Mouse (Mus musculus) hindbrain, embryonic 13.5 days (tissue): ENCODE data around the gene Spop. TPM values are rescaled to one million over a fixed set of nuclear protein-coding genes. Genes with fewer than 3 reads are reported as not detected.
A peak's percentile ranks its signal among the peaks of the same experiment; 100 is the strongest.
"Not testable (repeated sequence)": the region's sequence is repeated elsewhere in the genome, so short reads cannot be mapped to it uniquely, and the experiment has no call there.

Experiments used
- ATAC-seq: fragments of 200-750 bp; cut with Nextera tagmentation; 2 replicates; pipeline ENCODE4 v1.8.0; 2017; ENCODE audit warnings: moderate TSS enrichment; ENCODE audit not compliant: low FRiP score
- H3K27ac ChIP-seq: fragments of 300-500 bp; sonication (generic); 2 replicates; pipeline ENCODE4 v1.5.1; 2015; ENCODE audit warnings: inconsistent platforms, mild to moderate bottlenecking, moderate library complexity
- H3K27me3 ChIP-seq: fragments of 300-500 bp; sonication (generic); 2 replicates; pipeline ENCODE4 v1.6.1; 2015; ENCODE audit warnings: mild to moderate bottlenecking, inconsistent platforms
- H3K36me3 ChIP-seq: fragments of 300-500 bp; sonication (generic); 2 replicates; pipeline ENCODE4 v1.6.1; 2015; ENCODE audit warnings: mild to moderate bottlenecking, inconsistent platforms
- H3K4me1 ChIP-seq: fragments of 300-500 bp; sonication (generic); replicated peaks from 2 replicates; pipeline ENCODE4 v1.6.1; 2015; ENCODE audit warnings: inconsistent platforms
- H3K4me2 ChIP-seq: fragments of 300-500 bp; sonication (generic); 2 replicates; pipeline ENCODE4 v1.6.1; 2015; ENCODE audit warnings: inconsistent platforms, mild to moderate bottlenecking, moderate library complexity
- H3K4me3 ChIP-seq: fragments of 300-500 bp; sonication (generic); 2 replicates; pipeline ENCODE4 v1.5.1; 2015; ENCODE audit warnings: mild to moderate bottlenecking, inconsistent platforms
- H3K9ac ChIP-seq: fragments of 300-500 bp; sonication (generic); 2 replicates; pipeline ENCODE4 v1.6.1; 2015; ENCODE audit warnings: mild to moderate bottlenecking, inconsistent platforms
- H3K9me3 ChIP-seq: fragments of 300-500 bp; sonication (generic); 2 replicates; pipeline ENCODE4 v1.6.1; 2016; ENCODE audit warnings: inconsistent platforms
- WGBS: fragments of 180-500 bp; shearing (Covaris S2); methylation state at CpG from one replicate; pipeline ENCODE4 v1.1.7; 2015; 5-methylcytosine and 5-hydroxymethylcytosine counted together
- polyA plus RNA-seq: library from polyadenylated mRNA; unstranded; fragments of >200 nt; fragmentation: Nextera tagmentation; extraction: Ambion mirVana; gene quantifications from 2 replicates; pipeline ENCODE4 v1.2.1, GENCODE M21; 2015

The Spop gene
- polyA plus RNA-seq, 1 experiment from 2014 or later: 221 TPM

DNA sequence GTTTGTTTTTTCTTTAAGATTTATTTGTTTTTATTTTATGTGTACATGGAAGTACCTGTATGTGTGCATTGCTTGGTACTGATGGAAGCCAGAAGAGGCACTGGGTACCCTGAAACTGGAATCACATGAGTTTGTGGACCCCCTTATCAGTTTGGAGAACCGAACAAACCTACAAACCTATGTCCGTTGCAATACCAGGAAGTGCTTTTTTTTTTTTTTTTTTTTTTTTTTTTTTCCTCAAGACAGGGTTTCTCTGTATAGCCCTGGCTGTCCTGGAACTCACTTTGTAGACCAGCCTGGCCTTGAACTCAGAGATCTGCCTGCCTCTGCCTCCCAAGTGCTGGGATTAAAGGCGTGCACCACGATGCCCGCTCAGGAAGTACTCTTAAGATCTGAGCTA, 7.5 kb upstream of the Spop start:
- not testable (repeated sequence) for H3K36me3 ChIP-seq, H3K4me2 ChIP-seq, ATAC-seq, H3K27ac ChIP-seq, H3K4me3 ChIP-seq, H3K27me3 ChIP-seq, H3K9ac ChIP-seq, H3K9me3 ChIP-seq, H3K4me1 ChIP-seq
- 89% methylated on average over 5 of the region's 5 CpGs for WGBS

DNA sequence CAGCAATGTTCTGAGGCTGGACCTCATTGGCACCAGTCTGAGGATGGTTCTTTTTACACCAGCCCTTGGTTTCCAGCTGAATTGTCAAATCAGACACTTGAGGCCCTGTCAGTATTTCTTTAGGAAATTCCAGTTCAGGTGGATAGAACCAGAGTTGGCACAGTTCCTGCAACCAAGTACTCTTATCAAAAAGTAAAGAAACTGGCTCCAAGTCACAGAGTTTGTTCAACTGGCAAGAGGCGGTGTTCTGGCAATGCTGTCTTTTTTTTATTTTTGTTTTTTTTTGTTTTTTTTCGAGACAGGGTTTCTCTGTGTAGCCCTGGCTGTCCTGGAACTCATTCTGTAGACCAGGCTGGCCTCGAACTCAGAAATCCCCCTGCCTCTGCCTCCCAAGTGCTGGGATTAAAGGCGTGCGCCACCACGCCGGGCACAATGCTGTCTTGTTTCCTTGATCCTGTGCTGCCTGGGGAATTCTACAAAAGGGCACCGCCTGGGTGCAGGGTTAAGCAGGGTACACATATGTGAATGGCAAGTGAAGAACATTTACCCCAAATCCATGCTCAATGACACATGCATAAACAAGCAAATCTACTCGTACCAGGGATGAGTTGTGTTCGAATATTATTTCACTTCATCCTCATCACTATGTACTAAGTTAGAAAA, 4.3 kb upstream of the Spop start:
- WGBS: 90% methylated on average over 10 of the region's 10 CpGs
- no peak overlapping the region for H3K9ac ChIP-seq
- no peak overlapping the region for H3K4me2 ChIP-seq
- no peaks in the 10 kb centered on the region; the same call in 1 of the 2 replicates for H3K4me1 ChIP-seq
- H3K36me3 ChIP-seq: no peaks in the 10 kb centered on the region
- no peaks in the 10 kb centered on the region for H3K9me3 ChIP-seq
- H3K27ac ChIP-seq: no peak overlapping the region
- H3K27me3 ChIP-seq: no peaks in the 10 kb centered on the region
- H3K4me3 ChIP-seq: no peak overlapping the region
- ATAC-seq: no peak

DNA sequence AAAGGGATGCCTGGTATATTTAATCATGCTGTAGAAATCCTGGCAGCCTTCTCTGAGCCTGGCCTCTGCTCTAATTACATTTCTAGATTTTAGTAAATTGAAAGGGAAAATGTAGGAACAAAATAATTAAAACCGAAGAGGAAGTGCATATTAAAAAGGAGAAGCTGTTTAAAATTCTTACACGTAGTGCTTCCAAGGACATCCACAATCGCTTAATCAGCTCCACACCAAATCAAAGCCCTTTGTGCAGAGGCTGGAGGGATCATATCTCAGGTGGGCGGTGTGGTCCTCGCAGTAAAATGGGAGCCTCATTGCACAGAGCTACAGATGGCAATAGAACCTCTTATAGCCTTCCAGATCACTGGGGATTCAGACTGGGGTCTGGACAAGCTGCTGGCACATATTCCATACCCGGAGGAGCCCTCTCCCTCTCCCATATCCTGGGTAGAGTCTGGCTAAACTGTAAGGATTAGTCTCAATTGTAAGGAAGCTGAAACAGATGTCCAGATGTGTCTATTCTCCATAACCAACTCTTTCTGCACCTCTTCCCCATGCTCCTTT, 2.3 kb upstream of the Spop start:
- Histone ChIP-seq H3K4me1 (peaks cover 17% of the 10 kb centered on the region), H3K9me3 (no peaks in the 10 kb centered on the region), H3K9ac (no peak overlapping the region), H3K4me2 (no peak overlapping the region), H3K4me3 (no peak overlapping the region), H3K36me3 (no peaks in the 10 kb centered on the region), H3K27ac (peak overlapping the region; percentile 37; the same call in 1 of the 2 replicates), H3K27me3 (no peaks in the 10 kb centered on the region)
- 71% methylated on average over 6 of the region's 6 CpGs for WGBS
- ATAC-seq: no peak

DNA sequence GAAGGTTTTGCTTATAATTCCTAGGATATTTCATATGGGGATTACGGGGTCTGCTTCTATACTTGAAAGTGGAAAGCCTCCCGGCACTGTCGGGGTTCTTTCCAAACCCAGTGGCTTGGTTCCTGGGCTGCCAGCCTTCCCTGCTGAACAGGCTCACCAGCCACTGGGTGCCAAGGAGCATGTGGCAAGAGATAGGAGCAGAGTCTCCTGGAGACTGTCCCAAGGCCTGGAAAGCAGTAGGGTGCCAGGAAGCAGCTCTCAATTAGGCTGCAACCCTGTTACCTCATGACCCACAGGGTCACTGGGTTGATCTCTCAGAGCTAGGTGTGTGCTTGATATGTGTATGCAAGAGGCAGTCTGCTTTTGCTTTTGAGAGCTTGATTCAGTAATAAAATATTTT, 1.3 kb upstream of the Spop start:
- Histone ChIP-seq H3K4me3 (no peak overlapping the region), H3K27me3 (no peaks in the 10 kb centered on the region), H3K9ac (no peak overlapping the region), H3K9me3 (no peaks in the 10 kb centered on the region), H3K36me3 (no peaks in the 10 kb centered on the region), H3K4me2 (no peak overlapping the region), H3K27ac (no peak overlapping the region), H3K4me1 (peaks cover 26% of the 10 kb centered on the region)
- 90% methylated on average over 3 of the region's 3 CpGs for WGBS
- ATAC-seq: no peak

DNA sequence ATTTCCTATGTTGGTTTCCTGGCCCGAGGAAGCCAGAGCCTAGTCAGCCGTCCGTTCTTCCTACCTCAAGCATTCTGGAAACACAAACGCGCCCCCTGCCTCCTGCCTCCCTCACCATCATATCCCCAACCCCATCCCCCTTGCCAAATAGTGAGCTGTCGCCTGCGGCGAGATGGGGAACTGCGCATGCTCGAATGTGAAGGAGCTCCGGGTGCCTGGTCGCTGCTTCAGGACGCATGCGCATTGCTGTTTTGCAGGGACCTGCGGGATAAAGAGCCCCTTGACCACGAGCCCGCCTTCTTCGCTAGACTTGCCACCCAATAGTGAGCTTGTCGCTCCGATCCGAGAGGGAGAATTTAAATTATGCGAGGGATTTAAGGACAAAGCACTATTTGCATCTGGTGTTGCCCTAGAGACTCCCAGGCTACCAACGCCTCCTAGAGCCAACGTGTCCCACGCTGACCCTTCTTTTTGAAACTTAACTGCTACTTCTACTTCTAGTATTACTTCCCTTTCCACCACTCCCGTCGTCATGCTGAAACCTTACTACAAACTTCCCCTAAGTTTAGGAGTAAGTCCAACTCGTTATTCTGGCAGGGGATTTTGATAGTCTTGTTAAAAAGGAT, 769 bp downstream of the Spop start:
- WGBS: under 1% methylated on average over 28 of the region's 28 CpGs
- peak overlapping the region; percentile 65 for H3K4me3 ChIP-seq
- ATAC-seq: peak; percentile 88

DNA sequence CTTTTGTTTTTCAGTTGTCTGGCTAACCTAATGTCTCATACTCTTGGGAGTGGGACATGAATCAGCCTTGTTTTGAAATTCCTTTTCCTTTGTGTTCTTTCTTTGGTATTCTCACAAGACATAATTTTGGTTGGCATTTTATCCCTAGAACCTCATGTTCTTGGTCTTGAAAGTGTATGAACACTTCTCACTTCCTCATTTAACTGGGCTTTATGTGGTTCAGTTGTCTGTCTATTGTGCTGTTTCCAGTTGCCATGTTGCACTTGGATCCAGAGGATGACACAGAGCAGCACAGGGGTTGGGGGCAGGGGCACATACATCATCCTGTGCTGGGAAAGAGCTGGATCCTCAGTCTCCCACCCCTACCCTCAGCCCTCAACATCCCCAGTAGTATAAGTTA, 2.1 kb downstream of the Spop start:
- Histone ChIP-seq H3K4me3 (no peak overlapping the region), H3K4me2 (peak overlapping the region; percentile 76), H3K27ac (no peak overlapping the region), H3K4me1 (peaks cover 29% of the 10 kb centered on the region), H3K36me3 (no peaks in the 10 kb centered on the region), H3K9ac (peak overlapping the region; percentile 60), H3K27me3 (no peaks in the 10 kb centered on the region), H3K9me3 (no peaks in the 10 kb centered on the region)
- no peak for ATAC-seq

More for the DNA sequence above, 769 bp downstream of the Spop start:
- peaks cover 29% of the 10 kb centered on the region for H3K4me1 ChIP-seq
- no peaks in the 10 kb centered on the region for H3K27me3 ChIP-seq
- H3K9ac ChIP-seq: peak overlapping the region; percentile 82
- no peaks in the 10 kb centered on the region for H3K36me3 ChIP-seq
- no peaks in the 10 kb centered on the region for H3K9me3 ChIP-seq
- peak overlapping the region; percentile 96 for H3K27ac ChIP-seq
- peak overlapping the region; percentile 76 for H3K4me2 ChIP-seq

DNA sequence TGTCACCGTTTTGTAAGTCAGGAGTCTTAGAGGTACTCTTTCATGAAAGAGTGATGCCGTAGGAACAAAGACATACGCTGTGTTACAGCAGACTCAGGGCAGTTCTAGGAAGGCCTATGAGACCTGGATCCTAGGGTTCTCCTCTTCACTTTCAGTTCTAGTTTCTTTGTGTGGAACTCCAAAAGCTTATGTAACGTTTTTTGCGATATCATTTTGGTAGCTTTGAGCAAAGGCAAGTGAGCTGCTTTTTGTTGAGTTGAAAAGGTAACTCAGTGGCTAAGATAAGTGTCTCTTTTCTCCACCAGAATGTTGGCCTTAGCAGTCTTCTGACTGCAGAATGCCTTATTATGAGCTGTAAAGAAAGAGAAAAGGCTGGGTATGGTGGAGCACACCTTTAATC, 3.5 kb downstream of the Spop start:
- H3K4me2 ChIP-seq: no peak overlapping the region
- no peak overlapping the region for H3K27ac ChIP-seq
- no peaks in the 10 kb centered on the region for H3K36me3 ChIP-seq
- H3K27me3 ChIP-seq: no peaks in the 10 kb centered on the region
- H3K4me3 ChIP-seq: no peak overlapping the region
- H3K9me3 ChIP-seq: no peaks in the 10 kb centered on the region
- H3K9ac ChIP-seq: no peak overlapping the region
- H3K4me1 ChIP-seq: peaks cover 29% of the 10 kb centered on the region
- 88% methylated on average over 5 of the region's 5 CpGs for WGBS
- no peak for ATAC-seq

DNA sequence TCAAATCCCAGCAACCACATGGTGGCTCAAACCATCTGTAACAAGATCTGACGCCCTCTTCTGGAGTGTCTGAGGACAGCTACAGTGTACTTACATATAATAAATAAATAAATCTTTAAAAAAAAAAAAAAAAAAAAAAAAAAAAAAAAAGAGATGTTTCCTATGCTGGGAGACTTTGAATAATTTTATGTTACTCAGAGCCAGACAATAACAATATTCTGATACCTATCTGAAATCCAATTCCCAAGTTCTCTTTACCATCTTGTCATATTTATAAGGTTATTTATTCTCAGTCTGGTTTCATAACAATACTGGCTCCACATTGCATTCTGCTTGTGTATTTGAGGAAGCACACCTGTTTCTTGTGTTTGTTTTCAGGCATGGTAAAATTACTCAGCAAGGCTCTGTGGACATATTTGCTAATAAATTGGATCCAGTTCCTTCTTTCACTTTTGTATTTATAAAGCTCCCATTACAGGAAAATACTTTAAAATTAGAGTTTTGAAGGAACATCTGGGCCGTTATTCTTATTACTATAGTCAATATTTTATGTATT, 7.1 kb downstream of the Spop start:
- Histone ChIP-seq H3K27ac (no peak overlapping the region), H3K4me2 (no peak overlapping the region), H3K4me3 (no peak overlapping the region), H3K9me3 (no peaks in the 10 kb centered on the region), H3K4me1 (peaks cover 17% of the 10 kb centered on the region), H3K36me3 (no peaks in the 10 kb centered on the region), H3K9ac (no peak overlapping the region), H3K27me3 (no peaks in the 10 kb centered on the region)
- WGBS: 84% methylated on average over 2 of the region's 2 CpGs
- no peak for ATAC-seq

DNA sequence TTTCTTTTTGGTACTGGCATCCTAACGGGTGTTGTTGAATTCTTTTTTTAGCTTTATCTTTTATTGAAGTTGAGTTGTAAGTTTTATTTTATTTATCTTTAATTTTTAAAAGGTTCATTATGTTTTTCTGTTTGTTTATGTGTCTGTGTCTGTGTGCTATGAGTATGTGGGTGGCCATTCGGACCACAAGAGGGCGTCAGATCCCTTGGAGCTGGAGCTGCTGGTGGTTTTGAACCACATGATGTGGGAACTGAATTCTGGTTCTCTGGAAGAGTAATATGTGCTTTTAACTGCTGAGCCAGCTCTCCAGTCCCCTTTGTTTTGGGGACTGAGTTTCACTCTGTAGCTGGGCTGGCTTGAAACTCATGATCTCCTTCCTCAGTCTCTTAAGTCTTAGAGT, 9.6 kb downstream of the Spop start:
- Histone ChIP-seq H3K4me3 (no peak overlapping the region), H3K27me3 (no peaks in the 10 kb centered on the region), H3K4me2 (no peak overlapping the region), H3K27ac (no peak overlapping the region), H3K4me1 (no peaks in the 10 kb centered on the region), H3K9me3 (no peaks in the 10 kb centered on the region), H3K36me3 (no peaks in the 10 kb centered on the region), H3K9ac (no peak overlapping the region)
- ATAC-seq: no peak
- WGBS: 81% methylated on average over 3 of the region's 3 CpGs

DNA sequence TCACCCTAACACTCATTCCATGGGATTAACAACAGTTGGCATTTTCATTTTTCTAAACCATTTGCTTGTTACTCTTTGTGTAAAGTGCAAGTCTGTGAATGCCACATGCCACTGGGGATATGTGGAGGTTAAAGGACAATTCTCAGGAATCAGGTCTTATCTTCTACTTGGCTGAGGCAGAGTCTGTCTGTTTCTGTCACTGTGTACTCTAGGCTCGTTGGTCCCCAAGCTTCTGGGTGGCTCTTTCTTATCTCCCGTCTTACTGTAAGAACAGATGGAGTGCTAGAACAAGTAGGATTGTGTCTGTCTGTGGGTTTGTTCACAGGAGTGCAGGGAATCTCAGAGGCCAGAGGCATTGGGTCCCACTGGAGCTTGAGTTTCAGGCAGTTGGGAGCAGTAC, 17.5 kb downstream of the Spop start:
- no peak overlapping the region for H3K27ac ChIP-seq
- no peaks in the 10 kb centered on the region for H3K9me3 ChIP-seq
- no peaks in the 10 kb centered on the region for H3K4me1 ChIP-seq
- no peak overlapping the region for H3K4me2 ChIP-seq
- no peaks in the 10 kb centered on the region for H3K27me3 ChIP-seq
- H3K36me3 ChIP-seq: no peaks in the 10 kb centered on the region
- no peak overlapping the region for H3K9ac ChIP-seq
- 89% methylated on average over 2 of the region's 2 CpGs for WGBS
- no peak for ATAC-seq
- no peak overlapping the region for H3K4me3 ChIP-seq

DNA sequence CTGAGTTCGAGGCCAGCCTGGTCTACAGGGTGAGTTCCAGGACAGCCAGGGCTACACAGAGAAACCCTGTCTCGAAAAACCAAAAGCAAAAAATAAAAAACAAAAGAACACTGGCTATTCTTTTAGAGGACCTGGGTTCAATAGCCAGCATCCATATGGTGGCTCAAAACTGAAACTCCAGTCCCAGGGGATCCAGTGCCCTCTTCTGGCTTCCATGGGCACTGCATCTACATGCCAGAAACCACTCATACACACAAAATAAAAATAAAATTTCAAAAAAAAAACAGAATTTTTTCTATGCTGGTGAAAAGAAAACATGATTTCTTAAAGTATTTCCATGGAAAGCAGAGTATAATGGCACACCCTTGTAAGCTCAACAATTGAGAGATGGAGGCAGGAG, 18.3 kb downstream of the Spop start:
- Histone ChIP-seq H3K27me3 (no peaks in the 10 kb centered on the region), H3K27ac (no peak overlapping the region), H3K9me3 (no peaks in the 10 kb centered on the region), H3K9ac (no peak overlapping the region), H3K36me3 (no peaks in the 10 kb centered on the region), H3K4me3 (no peak overlapping the region), H3K4me2 (no peak overlapping the region), H3K4me1 (no peaks in the 10 kb centered on the region)
- 90% methylated on average over 2 of the region's 2 CpGs for WGBS
- no peak for ATAC-seq

DNA sequence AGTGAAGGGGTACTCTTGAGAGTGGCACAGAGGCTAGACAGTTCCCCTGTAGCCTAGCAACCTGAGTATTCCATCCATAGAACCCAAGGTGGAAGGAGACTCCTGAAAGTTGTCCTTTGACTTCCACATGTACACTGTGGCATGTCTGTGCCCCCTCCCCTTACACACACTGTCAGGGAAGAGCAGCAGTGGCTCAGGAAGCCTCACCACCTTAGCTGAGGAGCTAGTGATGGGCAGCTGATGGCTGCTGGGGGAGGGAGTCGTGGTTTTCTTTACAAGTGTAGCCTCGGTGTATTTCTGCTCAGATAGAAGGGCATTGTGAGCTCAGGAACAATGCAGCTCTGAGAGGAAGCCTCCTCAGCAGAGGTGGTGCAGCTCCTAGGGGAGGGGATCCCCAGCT, 31.5 kb downstream of the Spop start:
- 0 out of 2 replicates have a peak overlapping the region, but pooled peaks have one; percentile 46 for H3K9ac ChIP-seq
- peaks cover 15% of the 10 kb centered on the region for H3K4me1 ChIP-seq
- H3K4me3 ChIP-seq: no peak overlapping the region
- no peaks in the 10 kb centered on the region for H3K9me3 ChIP-seq
- no peaks in the 10 kb centered on the region for H3K27me3 ChIP-seq
- H3K36me3 ChIP-seq: peaks cover 6% of the 10 kb centered on the region; the same call in 1 of the 2 replicates
- ATAC-seq: no peak
- no peak overlapping the region for H3K4me2 ChIP-seq
- WGBS: 18% methylated on average over 2 of the region's 2 CpGs
- peak overlapping the region; percentile 2; the same call in 1 of the 2 replicates for H3K27ac ChIP-seq
